Mouse (Mus musculus): ENCODE data around the gene Rsrc1.

- TF ChIP-seq CTCF (IDR thresholded peaks at IDR 0.05; ENCODE audit: control insufficient read depth, insufficient read depth, insufficient replicate concordance, low read depth, low read length) = no peak
- TF ChIP-seq POLR2A (IDR thresholded peaks at IDR 0.05; ENCODE audit: control insufficient read depth, low read depth, low read length) = no peak
These were observed 365.5 kb downstream of the Rsrc1 start for GRCm38 (mm10) chr3:67346674-67347073.

Data from testis, adult 2 months (tissue).